Mouse (Mus musculus) MEL (cell line): ENCODE data around the gene Ccnq.

Source experiments
- BHLHE40 ChIP-seq: IDR thresholded peaks from 2 replicates; pipeline ENCODE4 v1.6.1; 2012; ENCODE audit warnings: low read depth, mild to moderate bottlenecking, inconsistent platforms, low read length, improper control_type of control experiment, borderline replicate concordance
- CHD2 ChIP-seq: IDR thresholded peaks from 2 replicates; pipeline ENCODE4 v1.6.1; 2011; ENCODE audit warnings: low read length, improper control_type of control experiment
- CTCF ChIP-seq, 3 experiments: IDR thresholded peaks in 2 of 3; conservative IDR thresholded peaks in 1 of 3; 2 replicates each; pipeline ENCODE4 v1.5.1; 2011 to 2012; ENCODE audit warnings: low read length in 3 of 3, low read depth in 2 of 3, mild to moderate bottlenecking in 2 of 3, improper control_type of control experiment in 1 of 3, inconsistent platforms in 1 of 3, mixed read lengths in 1 of 3, moderate library complexity in 1 of 3; ENCODE audit not compliant: control insufficient read depth in 1 of 3, insufficient read depth in 1 of 3, poor library complexity in 1 of 3, severe bottlenecking in 1 of 3
- GABPA ChIP-seq: IDR thresholded peaks from 2 replicates; pipeline ENCODE4 v1.6.1; 2012; ENCODE audit warnings: low read depth, mild to moderate bottlenecking, inconsistent platforms, low read length, improper control_type of control experiment, moderate library complexity
- JUND ChIP-seq: IDR thresholded peaks from 2 replicates; pipeline ENCODE4 v1.6.1; 2011; ENCODE audit warnings: low read depth, mild to moderate bottlenecking, improper control_type of control experiment, low read length
- MAX ChIP-seq: IDR thresholded peaks from 2 replicates; pipeline ENCODE4 v1.6.1; 2011; ENCODE audit warnings: low read length, improper control_type of control experiment
- POLR2A ChIP-seq, 2 experiments: IDR thresholded peaks; 2 replicates each; pipeline ENCODE4 v1.6.1; 2011 to 2012; ENCODE audit warnings: low read length in 2 of 2, mild to moderate bottlenecking in 2 of 2, control low read depth in 1 of 2, improper control_type of control experiment in 1 of 2, low read depth in 1 of 2, moderate library complexity in 1 of 2; ENCODE audit not compliant: control insufficient read depth in 1 of 2, insufficient read depth in 1 of 2, poor library complexity in 1 of 2
- UBTF ChIP-seq: IDR thresholded peaks from 2 replicates; pipeline ENCODE4 v1.6.1; 2012; ENCODE audit warnings: low read depth, mild to moderate bottlenecking, inconsistent platforms, low read length, improper control_type of control experiment, moderate library complexity, borderline replicate concordance; ENCODE audit not compliant: insufficient read depth

GRCm38 (mm10) chr11:78777851-78778680 is 26.5 kb upstream of the Ccnq start:
- TF ChIP-seq POLR2A (IDR thresholded peaks at IDR 0.05; ENCODE audit: control insufficient read depth in 1 of 2, insufficient read depth in 1 of 2, low read depth in 1 of 2, low read length in 2 of 2, poor library complexity in 1 of 2): no peak
- no peak for TF ChIP-seq CTCF (IDR thresholded peaks at IDR 0.05 in 2 of 3, conservative IDR thresholded peaks at IDR 0.05 in 1 of 3; ENCODE audit: control insufficient read depth in 1 of 3, insufficient read depth in 1 of 3, low read depth in 2 of 3, low read length in 3 of 3, poor library complexity in 1 of 3, severe bottlenecking in 1 of 3)
- TF ChIP-seq UBTF: no peak
- no peak for TF ChIP-seq CHD2
- no peak for TF ChIP-seq BHLHE40
- no peak for TF ChIP-seq MAX
- no peak for TF ChIP-seq GABPA
- TF ChIP-seq JUND: no peak
